Mouse (Mus musculus) testis, adult 2 months (tissue): ENCODE results near the gene Trpv4. TPM values are rescaled to one million over a fixed set of nuclear protein-coding genes. Genes with fewer than 3 reads are reported as not detected.

Experiments used
- H3K27ac ChIP-seq: fragments of 200-500 bp; 2 replicates; pipeline ENCODE4 v1.5.1; 2012; ENCODE audit warnings: low read depth, low read length; ENCODE audit not compliant: control insufficient read depth, insufficient read depth
- H3K27me3 ChIP-seq: fragments of 200-500 bp; 2 replicates; pipeline ENCODE4 v1.6.1; 2012; ENCODE audit warnings: mild to moderate bottlenecking, low read length, moderate library complexity; ENCODE audit not compliant: control insufficient read depth, insufficient read depth
- H3K36me3 ChIP-seq: fragments of 200-500 bp; 2 replicates; pipeline ENCODE4 v1.6.1; 2012; ENCODE audit warnings: mild to moderate bottlenecking, low read length; ENCODE audit not compliant: control insufficient read depth, insufficient read depth
- H3K4me1 ChIP-seq: fragments of 200-500 bp; 2 replicates; pipeline ENCODE4 v1.6.1; 2012; ENCODE audit warnings: low read length; ENCODE audit not compliant: control insufficient read depth, insufficient read depth
- H3K4me3 ChIP-seq: fragments of 200-500 bp; 2 replicates; pipeline ENCODE4 v1.5.1; 2012; ENCODE audit warnings: low read depth, mild to moderate bottlenecking, low read length, moderate library complexity, mixed read lengths; ENCODE audit not compliant: control insufficient read depth
- CTCF ChIP-seq: fragments of 200-500 bp; IDR thresholded peaks from 2 replicates; pipeline ENCODE4 v1.5.1; 2012; ENCODE audit warnings: low read depth, mild to moderate bottlenecking, inconsistent platforms, low read length, moderate library complexity; ENCODE audit not compliant: control insufficient read depth, insufficient read depth, insufficient replicate concordance
- POLR2A ChIP-seq: fragments of 200-500 bp; IDR thresholded peaks from 2 replicates; pipeline ENCODE4 v1.6.1; 2012; ENCODE audit warnings: low read depth, mild to moderate bottlenecking, inconsistent platforms, low read length, moderate library complexity; ENCODE audit not compliant: control insufficient read depth
- polyA plus RNA-seq: library from polyadenylated mRNA; depleted of rRNA; stranded (reverse); fragments of >200 nt; gene quantifications from 2 replicates; pipeline ENCODE4 v1.2.3, GENCODE M21; 2012; rRNA removed

Gene Trpv4
- polyA plus RNA-seq, 1 experiment, result 0.93 TPM

DNA sequence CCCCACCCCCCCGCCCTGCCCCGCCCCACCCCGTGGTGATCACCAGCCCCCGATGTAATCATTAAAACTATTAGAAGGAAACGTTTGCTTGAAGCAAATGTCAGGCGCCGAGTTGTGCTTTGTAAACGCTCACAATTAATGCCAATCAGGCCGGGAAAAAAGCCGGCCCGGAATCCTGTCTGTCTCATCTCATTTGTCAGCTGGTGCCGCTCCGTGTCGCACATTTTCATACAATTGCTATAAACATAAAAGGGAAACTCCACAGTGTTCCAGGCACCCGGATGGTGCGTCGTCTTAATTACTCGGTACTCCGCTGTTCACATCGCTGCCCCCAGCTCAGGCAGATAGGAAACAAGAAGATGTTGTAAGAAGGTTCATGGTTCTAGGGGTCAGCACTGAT is 79.9 kb downstream of the Trpv4 start:
- Histone ChIP-seq H3K36me3 (no peaks in the 10 kb centered on the region), H3K4me1 (peaks cover 2% of the 10 kb centered on the region; the same call in 1 of the 2 replicates), H3K27ac (no peak overlapping the region), H3K4me3 (no peak overlapping the region), H3K27me3 (no peaks in the 10 kb centered on the region)
- TF ChIP-seq POLR2A (no peak), CTCF (no peak)

DNA sequence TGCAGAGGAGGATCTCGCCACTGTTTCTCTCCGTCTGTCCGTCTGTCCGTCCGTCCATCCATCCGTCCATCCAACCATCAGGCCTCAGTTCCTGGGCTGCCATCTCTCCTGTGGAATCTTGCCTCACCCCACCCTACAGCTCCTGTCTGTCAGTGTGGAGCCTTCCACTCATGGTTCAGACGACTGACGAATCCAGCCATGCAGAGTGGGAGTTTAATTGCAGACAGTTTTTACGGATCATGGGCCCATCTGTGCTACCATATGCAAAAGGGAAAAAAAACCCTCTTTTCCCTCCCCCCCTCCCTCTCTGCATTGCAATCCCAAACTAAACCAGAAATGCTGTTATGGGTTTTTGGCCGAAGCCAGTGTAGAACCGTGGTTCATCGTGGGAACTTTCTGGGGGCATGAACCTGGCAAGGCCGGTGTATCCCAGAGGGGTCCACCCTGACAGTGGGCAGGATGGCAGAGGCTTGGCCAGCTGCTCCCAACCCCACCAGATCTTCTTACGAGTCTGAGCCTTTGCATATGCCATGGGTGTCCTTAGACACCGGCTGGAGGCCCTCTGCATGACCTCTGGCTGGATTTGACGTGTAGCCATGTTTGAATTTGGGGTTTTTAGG is 82.1 kb downstream of the Trpv4 start:
- Histone ChIP-seq H3K4me3 (no peak overlapping the region), H3K36me3 (no peaks in the 10 kb centered on the region), H3K27me3 (no peaks in the 10 kb centered on the region), H3K4me1 (peaks cover 2% of the 10 kb centered on the region), H3K27ac (no peak overlapping the region)
- TF ChIP-seq POLR2A, result no peak

DNA sequence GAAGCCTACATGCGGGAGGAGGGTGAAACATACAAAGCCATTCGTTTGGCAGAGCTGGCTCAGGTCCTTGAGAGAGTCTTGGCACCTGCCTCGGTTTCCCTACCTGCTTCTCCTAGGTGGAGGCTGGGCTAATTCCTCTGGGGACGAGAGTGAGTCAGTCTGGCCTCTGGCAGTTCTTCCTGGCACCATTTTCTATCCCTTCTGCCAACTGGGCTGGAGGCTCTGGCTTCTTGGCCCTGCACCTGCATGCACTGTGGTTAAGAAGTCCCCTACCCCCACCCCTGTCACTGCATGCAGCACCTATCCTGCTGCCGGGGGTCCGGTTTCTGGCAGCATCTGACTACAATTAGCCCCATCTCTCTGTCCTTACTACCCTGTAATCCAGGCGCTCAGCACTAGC is 82.7 kb downstream of the Trpv4 start:
- Histone ChIP-seq H3K36me3 (no peaks in the 10 kb centered on the region), H3K4me3 (no peak overlapping the region), H3K27me3 (no peaks in the 10 kb centered on the region; the same call in 1 of the 2 replicates), H3K4me1 (peaks cover 6% of the 10 kb centered on the region), H3K27ac (no peak overlapping the region)
- TF ChIP-seq CTCF (no peak), POLR2A (no peak)

DNA sequence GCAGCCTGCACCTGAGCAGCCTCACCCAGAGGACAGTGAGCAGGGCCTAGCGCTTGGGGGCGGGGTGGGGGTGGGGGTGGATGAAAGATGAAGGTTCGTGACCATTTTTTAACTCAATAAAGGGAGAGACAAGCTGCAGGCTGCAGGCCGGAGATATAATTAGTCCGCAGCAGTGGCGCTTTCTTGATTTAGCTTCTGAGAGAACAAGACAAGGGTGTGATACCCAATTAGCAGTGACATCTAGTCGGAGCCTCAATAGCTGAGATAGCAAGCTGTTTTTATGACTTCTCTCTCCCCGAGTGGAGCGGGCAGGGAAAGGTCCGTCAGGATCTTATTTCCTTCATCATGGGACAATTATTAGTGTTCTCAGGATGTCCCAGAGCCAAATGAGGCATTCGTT is 83.2 kb downstream of the Trpv4 start:
- no peaks in the 10 kb centered on the region; the same call in 1 of the 2 replicates for H3K27me3 ChIP-seq
- no peak overlapping the region for H3K27ac ChIP-seq
- no peak overlapping the region for H3K4me3 ChIP-seq
- TF ChIP-seq CTCF (no peak), POLR2A (no peak)
- H3K4me1 ChIP-seq, result peaks cover 6% of the 10 kb centered on the region
- H3K36me3 ChIP-seq, result no peaks in the 10 kb centered on the region

DNA sequence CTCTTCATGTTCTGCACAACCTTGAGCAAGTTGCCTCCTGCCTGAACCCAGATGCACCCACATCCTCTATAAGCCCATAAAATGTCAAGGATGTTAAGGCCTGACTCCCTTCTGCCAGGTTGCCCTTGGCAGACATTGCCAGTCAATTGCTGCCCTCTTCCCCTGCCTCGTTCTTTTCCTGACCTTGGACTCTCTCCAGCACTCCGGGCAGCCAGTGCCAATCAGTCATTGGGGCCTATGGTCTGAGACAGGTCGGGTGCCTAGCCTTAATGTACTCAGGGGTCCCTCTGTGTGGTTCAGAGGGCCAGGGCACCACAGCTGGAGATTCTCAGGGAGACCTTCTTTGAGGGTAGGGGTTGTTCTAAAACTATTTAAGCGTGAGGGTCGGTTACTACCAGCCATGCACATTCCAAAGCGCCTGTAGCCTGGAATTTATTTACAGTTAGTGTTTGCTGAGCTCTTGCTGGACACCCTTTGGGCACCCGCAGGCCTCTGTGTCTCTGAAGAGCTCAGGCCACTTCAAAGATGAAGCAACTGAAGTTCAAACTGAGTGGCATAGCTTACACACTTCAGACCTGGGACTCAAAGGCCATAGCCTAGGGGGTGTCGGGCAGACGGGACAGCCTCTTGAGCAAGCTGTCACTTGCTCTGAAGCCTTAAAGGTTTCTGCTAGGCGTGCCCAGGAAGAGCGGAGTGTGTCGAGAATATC is 84.1 kb downstream of the Trpv4 start:
- no peaks in the 10 kb centered on the region for H3K36me3 ChIP-seq
- peaks cover 6% of the 10 kb centered on the region for H3K4me1 ChIP-seq
- H3K27me3 ChIP-seq, result no peaks in the 10 kb centered on the region; the same call in 1 of the 2 replicates
- peak overlapping the region; percentile 18 for H3K4me3 ChIP-seq
- TF ChIP-seq POLR2A (no peak), CTCF (no peak)
- H3K27ac ChIP-seq, result no peak overlapping the region

DNA sequence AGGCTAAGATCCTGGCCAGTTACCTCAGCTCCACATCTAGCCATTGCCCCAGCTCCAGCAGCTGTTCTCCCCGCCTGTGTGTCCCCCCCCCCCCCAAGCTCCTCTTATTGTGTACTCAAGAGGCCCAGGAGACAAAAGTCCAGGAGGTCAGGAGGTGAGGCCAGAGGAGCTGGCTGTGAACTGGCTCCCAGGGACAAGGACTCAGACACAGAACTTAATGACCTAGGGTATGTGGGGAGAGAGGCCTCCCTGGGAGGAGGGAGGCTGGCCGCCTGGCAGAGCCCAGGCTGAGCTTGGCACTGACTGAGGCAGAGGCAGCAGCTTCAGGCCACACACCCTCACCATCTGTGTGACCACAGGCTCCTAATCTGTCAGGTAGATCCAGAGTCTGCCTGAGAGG is 85.2 kb downstream of the Trpv4 start:
- H3K4me3 ChIP-seq, result peak overlapping the region; percentile 73
- no peaks in the 10 kb centered on the region; the same call in 1 of the 2 replicates for H3K27me3 ChIP-seq
- peaks cover 11% of the 10 kb centered on the region for H3K4me1 ChIP-seq
- TF ChIP-seq POLR2A (no peak), CTCF (no peak)
- H3K27ac ChIP-seq, result no peak overlapping the region
- no peaks in the 10 kb centered on the region for H3K36me3 ChIP-seq

Other genes starting within 250 kb of the Trpv4 start
- gene Mmab, start 214.4 kb downstream of the Trpv4 start, polyA plus RNA-seq, result 2.5 and 2.9 TPM in 2 replicates
- gene Mvk, start 214.2 kb downstream of the Trpv4 start, polyA plus RNA-seq, result 10.2 and 13.2 TPM in 2 replicates
- 22.5 and 23.4 TPM in 2 replicates for gene Fam222a, start 90.4 kb downstream of the Trpv4 start, polyA plus RNA-seq
- 10.5 TPM in 2 replicates for gene Gltp, start 32.6 kb upstream of the Trpv4 start, polyA plus RNA-seq
- gene Tchp, start 49.3 kb upstream of the Trpv4 start, polyA plus RNA-seq, result 71.8 and 74.7 TPM in 2 replicates
- 167 and 170 TPM in 2 replicates for gene Ankrd13a, start 116.3 kb upstream of the Trpv4 start, polyA plus RNA-seq
- 15.1 and 16.1 TPM in 2 replicates for gene Git2, start 117.1 kb upstream of the Trpv4 start, polyA plus RNA-seq
- 51.7 and 67.4 TPM in 2 replicates for gene 1500011B03Rik, start 165.0 kb upstream of the Trpv4 start, polyA plus RNA-seq
- 54.0 and 68.8 TPM in 2 replicates for gene 4930519G04Rik, start 195.2 kb upstream of the Trpv4 start, polyA plus RNA-seq
- gene Gm9936, start 200.3 kb upstream of the Trpv4 start, polyA plus RNA-seq, result not detected in 2 replicates
- gene Oasl2, start 238.5 kb upstream of the Trpv4 start, polyA plus RNA-seq, result 3.9 and 4.4 TPM in 2 replicates